Mouse (Mus musculus): ENCODE results near the gene Dact3. TPM values are rescaled to one million over a fixed set of nuclear protein-coding genes. Genes with fewer than 3 reads are reported as not detected.

Gene Dact3
- polyA plus RNA-seq, 1 experiment from 2014 or later: 3.5 TPM

- no peak for ATAC-seq
- H3K27ac ChIP-seq (ENCODE audit: low read depth, low read length): peak overlapping the region; percentile 99
- no peaks in the 10 kb centered on the region for H3K27me3 ChIP-seq (replicated peaks; ENCODE audit: control insufficient read depth, insufficient read depth, low read length)
- H3K4me1 ChIP-seq (ENCODE audit: control insufficient read depth, insufficient read depth, low read depth, low read length): peaks cover 47% of the 10 kb centered on the region
- H3K9ac ChIP-seq (ENCODE audit: low read depth, low read length): peak overlapping the region; percentile 98
- 29% methylated on average over 6 of the region's 6 CpGs for WGBS
- peak overlapping the region; percentile 92 for H3K4me2 ChIP-seq (ENCODE audit: low read length)
- peaks cover 19% of the 10 kb centered on the region for H3K36me3 ChIP-seq (ENCODE audit: control insufficient read depth, insufficient read depth, low read length)
- peak overlapping the region; percentile 60 for H3K4me3 ChIP-seq (ENCODE audit: low read length)
- no peaks in the 10 kb centered on the region for H3K9me3 ChIP-seq (ENCODE audit: control insufficient read depth, low read length)
Measured at GRCm38 (mm10) chr7:16921881-16922335, 46.8 kb downstream of the Dact3 start.

- Histone ChIP-seq H3K9ac (ENCODE audit: low read depth, low read length) (peak overlapping the region; percentile 98), H3K27me3 (replicated peaks; ENCODE audit: control insufficient read depth, insufficient read depth, low read length) (no peaks in the 10 kb centered on the region), H3K27ac (ENCODE audit: low read depth, low read length) (peak overlapping the region; percentile 99), H3K4me3 (ENCODE audit: low read length) (peak overlapping the region; percentile 60), H3K9me3 (ENCODE audit: control insufficient read depth, low read length) (no peaks in the 10 kb centered on the region), H3K4me1 (ENCODE audit: control insufficient read depth, insufficient read depth, low read depth, low read length) (peaks cover 47% of the 10 kb centered on the region), H3K36me3 (ENCODE audit: control insufficient read depth, insufficient read depth, low read length) (peaks cover 15% of the 10 kb centered on the region), H3K4me2 (ENCODE audit: low read length) (peak overlapping the region; percentile 92)
- 33% methylated on average over 10 of the region's 10 CpGs for WGBS
- no peak for ATAC-seq
Measured at GRCm38 (mm10) chr7:16922360-16922973, 47.4 kb downstream of the Dact3 start.

GRCm38 (mm10) chr7:16923283-16924036, 48.3 kb downstream of the Dact3 start:
- H3K27ac ChIP-seq (ENCODE audit: low read depth, low read length): peak overlapping the region; percentile 99
- H3K36me3 ChIP-seq (ENCODE audit: control insufficient read depth, insufficient read depth, low read length): peaks cover 5% of the 10 kb centered on the region
- peak overlapping the region; percentile 60 for H3K4me3 ChIP-seq (ENCODE audit: low read length)
- under 1% methylated on average over 49 of the region's 57 CpGs for WGBS
- no peaks in the 10 kb centered on the region for H3K9me3 ChIP-seq (ENCODE audit: control insufficient read depth, low read length)
- H3K4me1 ChIP-seq (ENCODE audit: control insufficient read depth, insufficient read depth, low read depth, low read length): peaks cover 40% of the 10 kb centered on the region
- H3K4me2 ChIP-seq (ENCODE audit: low read length): peak overlapping the region; percentile 92
- ATAC-seq: no peak
- no peaks in the 10 kb centered on the region for H3K27me3 ChIP-seq (replicated peaks; ENCODE audit: control insufficient read depth, insufficient read depth, low read length)
- H3K9ac ChIP-seq (ENCODE audit: low read depth, low read length): peak overlapping the region; percentile 98

GRCm38 (mm10) chr7:16924037-16924834, 49.1 kb downstream of the Dact3 start, which contains the start of gene Calm3:
TSS of gene Calm3 (minus strand) at chr7:16924114.
- peak within 1 kb of the TSS; percentile 92 for H3K4me2 ChIP-seq (ENCODE audit: low read length)
- H3K27me3 ChIP-seq (replicated peaks; ENCODE audit: control insufficient read depth, insufficient read depth, low read length): no peaks in the 10 kb centered on the region
- peak within 1 kb of the TSS; percentile 99 for H3K27ac ChIP-seq (ENCODE audit: low read depth, low read length)
- H3K36me3 ChIP-seq (ENCODE audit: control insufficient read depth, insufficient read depth, low read length): no peaks in the 10 kb centered on the region
- WGBS: 2% methylated on average over 64 of the region's 64 CpGs
- peak within 1 kb of the TSS; percentile 98 for H3K9ac ChIP-seq (ENCODE audit: low read depth, low read length)
- ATAC-seq: peak; percentile 92
- H3K9me3 ChIP-seq (ENCODE audit: control insufficient read depth, low read length): no peaks in the 10 kb centered on the region
- peak within 1 kb of the TSS; percentile 60 for H3K4me3 ChIP-seq (ENCODE audit: low read length)
- peaks cover 32% of the 10 kb centered on the region for H3K4me1 ChIP-seq (ENCODE audit: control insufficient read depth, insufficient read depth, low read depth, low read length)

- ATAC-seq: no peak
- Histone ChIP-seq H3K9me3 (ENCODE audit: control insufficient read depth, low read length) (no peaks in the 10 kb centered on the region), H3K4me3 (ENCODE audit: low read length) (no peak overlapping the region), H3K27ac (ENCODE audit: low read depth, low read length) (no peak overlapping the region), H3K4me1 (ENCODE audit: control insufficient read depth, insufficient read depth, low read depth, low read length) (peaks cover 2% of the 10 kb centered on the region; the same call in 1 of the 2 replicates), H3K36me3 (ENCODE audit: control insufficient read depth, insufficient read depth, low read length) (no peaks in the 10 kb centered on the region), H3K9ac (ENCODE audit: low read depth, low read length) (no peak overlapping the region), H3K4me2 (ENCODE audit: low read length) (no peak overlapping the region), H3K27me3 (replicated peaks; ENCODE audit: control insufficient read depth, insufficient read depth, low read length) (no peaks in the 10 kb centered on the region)
- 45% methylated on average over 2 of the region's 2 CpGs for WGBS
Measured at GRCm38 (mm10) chr7:16928341-16928740, 53.2 kb downstream of the Dact3 start.

- H3K27ac ChIP-seq (ENCODE audit: low read depth, low read length): no peak overlapping the region
Measured at GRCm38 (mm10) chr7:16930850-16931249, 55.7 kb downstream of the Dact3 start.

GRCm38 (mm10) chr7:16931968-16932627, 57.0 kb downstream of the Dact3 start:
- Histone ChIP-seq H3K27me3 (replicated peaks; ENCODE audit: control insufficient read depth, insufficient read depth, low read length) (no peaks in the 10 kb centered on the region), H3K9ac (ENCODE audit: low read depth, low read length) (no peak overlapping the region), H3K36me3 (ENCODE audit: control insufficient read depth, insufficient read depth, low read length) (no peaks in the 10 kb centered on the region), H3K9me3 (ENCODE audit: control insufficient read depth, low read length) (no peaks in the 10 kb centered on the region), H3K4me2 (ENCODE audit: low read length) (no peak overlapping the region), H3K4me3 (ENCODE audit: low read length) (no peak overlapping the region), H3K4me1 (ENCODE audit: control insufficient read depth, insufficient read depth, low read depth, low read length) (peaks cover 7% of the 10 kb centered on the region), H3K27ac (ENCODE audit: low read depth, low read length) (peak overlapping the region; percentile 73)
- WGBS: 19% methylated on average over 14 of the region's 14 CpGs
- ATAC-seq: peak; percentile 73

More at GRCm38 (mm10) chr7:16930850-16931249, 55.7 kb downstream of the Dact3 start:
- 0% methylated on average over 1 of the region's 1 CpGs for WGBS
- Histone ChIP-seq H3K4me3 (ENCODE audit: low read length) (no peak overlapping the region), H3K9ac (ENCODE audit: low read depth, low read length) (no peak overlapping the region), H3K27me3 (replicated peaks; ENCODE audit: control insufficient read depth, insufficient read depth, low read length) (no peaks in the 10 kb centered on the region), H3K36me3 (ENCODE audit: control insufficient read depth, insufficient read depth, low read length) (no peaks in the 10 kb centered on the region), H3K4me2 (ENCODE audit: low read length) (no peak overlapping the region), H3K4me1 (ENCODE audit: control insufficient read depth, insufficient read depth, low read depth, low read length) (peaks cover 7% of the 10 kb centered on the region), H3K9me3 (ENCODE audit: control insufficient read depth, low read length) (no peaks in the 10 kb centered on the region)
- ATAC-seq: no peak

- Histone ChIP-seq H3K9me3 (ENCODE audit: control insufficient read depth, low read length) (no peaks in the 10 kb centered on the region), H3K27ac (ENCODE audit: low read depth, low read length) (peak overlapping the region; percentile 73), H3K36me3 (ENCODE audit: control insufficient read depth, insufficient read depth, low read length) (no peaks in the 10 kb centered on the region), H3K4me1 (ENCODE audit: control insufficient read depth, insufficient read depth, low read depth, low read length) (peaks cover 7% of the 10 kb centered on the region), H3K4me2 (ENCODE audit: low read length) (peak overlapping the region; percentile 30), H3K9ac (ENCODE audit: low read depth, low read length) (0 out of 2 replicates have a peak overlapping the region, but pooled peaks have one; percentile 26), H3K27me3 (replicated peaks; ENCODE audit: control insufficient read depth, insufficient read depth, low read length) (no peaks in the 10 kb centered on the region), H3K4me3 (ENCODE audit: low read length) (no peak overlapping the region)
- ATAC-seq: peak; percentile 56
- 34% methylated on average over 14 of the region's 14 CpGs for WGBS
Measured at GRCm38 (mm10) chr7:16932704-16933577, 57.8 kb downstream of the Dact3 start.

All from hindbrain, embryonic 16.5 days (tissue).